Mouse (Mus musculus) liver, postnatal 0 days (tissue): Measurements from ENCODE around the gene Selenoo. TPM values are rescaled to one million over a fixed set of nuclear protein-coding genes. Genes with fewer than 3 reads are reported as not detected.

Experiments
- ATAC-seq: fragments of 200-750 bp; cut with Nextera tagmentation; 2 replicates; pipeline ENCODE4 v1.8.0; 2017; ENCODE audit warnings: mild to moderate bottlenecking, moderate library complexity
- DNase-seq: peaks from one replicate; pipeline ENCODE4 v3.0.0-alpha.2; 2016
- H3K27ac ChIP-seq: fragments of 300-500 bp; sonication (generic); 2 replicates; pipeline ENCODE4 v1.5.1; 2014; ENCODE audit warnings: antibody characterized with exemption, moderate library complexity, mild to moderate bottlenecking, low read depth
- H3K27me3 ChIP-seq: fragments of 300-500 bp; sonication (generic); 2 replicates; pipeline ENCODE4 v1.6.1; 2014; ENCODE audit warnings: low read length, control low read depth, mixed read lengths; ENCODE audit not compliant: insufficient read depth
- H3K36me3 ChIP-seq: fragments of 300-500 bp; sonication (generic); replicated peaks from 2 replicates; pipeline ENCODE4 v1.6.1; 2014; ENCODE audit warnings: mild to moderate bottlenecking, control low read depth, low read length, moderate library complexity, mixed read lengths; ENCODE audit not compliant: insufficient read depth
- H3K4me1 ChIP-seq: fragments of 300-500 bp; sonication (generic); 2 replicates; pipeline ENCODE4 v1.6.1; 2014; ENCODE audit warnings: antibody characterized with exemption, mild to moderate bottlenecking, control low read depth; ENCODE audit not compliant: insufficient read depth
- H3K4me2 ChIP-seq: fragments of 300-500 bp; sonication (generic); 2 replicates; pipeline ENCODE4 v1.6.1; 2014; ENCODE audit warnings: low read depth, mild to moderate bottlenecking, low read length, moderate library complexity, mixed read lengths
- H3K4me3 ChIP-seq: fragments of 300-500 bp; sonication (generic); 2 replicates; pipeline ENCODE4 v1.5.1; 2014; ENCODE audit warnings: low read depth, low read length
- H3K9ac ChIP-seq: fragments of 300-500 bp; sonication (generic); replicated peaks from 2 replicates; pipeline ENCODE4 v1.6.1; 2014; ENCODE audit warnings: mild to moderate bottlenecking, moderate library complexity
- H3K9me3 ChIP-seq: fragments of 300-500 bp; sonication (generic); 2 replicates; pipeline ENCODE4 v1.6.1; 2016; ENCODE audit warnings: mild to moderate bottlenecking, control low read depth, low read length, mixed read lengths
- CTCF ChIP-seq: sonication (generic); IDR thresholded peaks from 2 replicates; pipeline ENCODE4 v1.5.1; 2016; ENCODE audit warnings: antibody characterized with exemption, low read depth
- EP300 ChIP-seq: IDR thresholded peaks from 2 replicates; pipeline ENCODE4 v1.6.1; 2016; ENCODE audit warnings: antibody characterized with exemption, low read depth, mild to moderate bottlenecking
- WGBS: fragments of 180-500 bp; shearing (Covaris S2); extraction: QIAGEN DNeasy Blood & Tissue Kit; methylation state at CpG from one replicate; pipeline ENCODE4 v1.1.7; 2014; ENCODE audit not compliant: insufficient replicate concordance; 5-methylcytosine and 5-hydroxymethylcytosine counted together
- polyA plus RNA-seq: library from polyadenylated mRNA; unstranded; fragments of >200 nt; fragmentation: Nextera tagmentation; extraction: Ambion mirVana; gene quantifications from 2 replicates; pipeline ENCODE4 v1.2.1, GENCODE M21; 2015

Gene Selenoo
- polyA plus RNA-seq, 1 experiment from 2014 or later = 14.3 TPM

GRCm38 (mm10) chr15:89143134-89143533 lies 54.2 kb downstream of the Selenoo start:
- 38% methylated on average over 2 of the region's 2 CpGs for WGBS
- H3K4me1 ChIP-seq = peaks cover 14% of the 10 kb centered on the region

GRCm38 (mm10) chr15:89144965-89145364 lies 56.1 kb downstream of the Selenoo start:
- H3K4me3 ChIP-seq = no peak overlapping the region
- TF ChIP-seq CTCF (no peak), EP300 (no peak)
- DNase-seq (no peak), ATAC-seq (no peak)
- peaks cover 89% of the 10 kb centered on the region for H3K27me3 ChIP-seq
- H3K9me3 ChIP-seq = no peaks in the 10 kb centered on the region
- 55% methylated on average over 11 of the region's 11 CpGs for WGBS
- no peak overlapping the region for H3K27ac ChIP-seq
- H3K4me2 ChIP-seq = no peak overlapping the region
- peaks cover 18% of the 10 kb centered on the region for H3K4me1 ChIP-seq
- no peak overlapping the region for H3K9ac ChIP-seq
- H3K36me3 ChIP-seq = no peaks in the 10 kb centered on the region

More at GRCm38 (mm10) chr15:89143134-89143533, 54.2 kb downstream of the Selenoo start:
- Histone ChIP-seq H3K9ac (no peak overlapping the region), H3K27ac (no peak overlapping the region), H3K27me3 (peaks cover 89% of the 10 kb centered on the region), H3K4me2 (no peak overlapping the region), H3K9me3 (no peaks in the 10 kb centered on the region), H3K4me3 (no peak overlapping the region), H3K36me3 (no peaks in the 10 kb centered on the region)
- no peak for ATAC-seq
- TF ChIP-seq EP300 (no peak), CTCF (no peak)
- DNase-seq = no peak

DNA sequence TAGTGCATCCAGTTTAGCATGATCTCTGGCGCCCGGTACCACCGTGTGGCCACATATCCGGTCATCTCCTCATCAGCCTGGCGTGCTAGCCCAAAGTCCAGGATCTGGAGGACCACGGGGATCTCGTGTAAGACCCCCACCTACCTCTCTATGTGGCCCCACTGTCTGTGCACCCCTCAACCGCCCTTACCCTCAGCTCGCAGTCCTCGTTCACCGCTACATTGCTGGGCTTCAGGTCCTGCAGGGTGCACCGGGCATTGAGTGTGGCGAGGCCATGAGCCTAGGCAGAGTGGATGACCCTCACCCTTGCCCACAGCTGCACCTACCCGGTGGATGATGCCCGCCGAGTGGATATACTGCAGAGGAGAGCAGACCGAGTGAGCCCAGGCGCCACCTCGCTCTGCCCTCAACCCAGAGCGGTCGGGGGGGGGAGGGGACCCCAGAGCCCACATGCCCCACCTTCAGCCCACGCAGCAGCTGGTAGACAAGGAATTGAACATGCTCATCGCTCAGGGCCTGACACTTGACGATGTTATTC lies 57.0 kb downstream of the Selenoo start:
- no peak overlapping the region for H3K4me2 ChIP-seq
- WGBS = 67% methylated on average over 24 of the region's 24 CpGs

DNA sequence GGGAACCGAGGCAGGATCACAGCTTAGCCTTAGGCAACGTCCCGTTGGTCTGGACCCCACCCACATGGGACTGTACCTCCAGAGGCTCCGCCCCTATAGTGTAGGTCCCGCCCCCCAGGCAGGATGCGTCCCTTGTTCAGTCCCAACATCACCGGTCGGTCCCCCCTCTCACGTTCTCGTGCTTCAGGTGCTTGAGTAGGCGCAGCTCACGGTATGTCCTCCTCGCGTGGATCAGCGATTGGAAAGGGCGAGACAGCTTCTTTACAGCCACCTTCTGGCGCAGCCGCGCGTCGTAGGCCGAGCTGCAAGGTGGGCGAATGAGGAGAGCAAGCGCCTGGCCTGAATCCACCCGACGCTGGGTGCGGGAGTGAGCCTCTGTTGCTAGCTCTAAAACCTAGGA lies 57.7 kb downstream of the Selenoo start:
- H3K4me2 ChIP-seq = peak overlapping the region; percentile 40
- peak; percentile 56 for ATAC-seq
- no peak overlapping the region for H3K27ac ChIP-seq
- H3K36me3 ChIP-seq = no peaks in the 10 kb centered on the region
- 0 out of 2 replicates have a peak overlapping the region, but pooled peaks have one; percentile 3 for H3K4me3 ChIP-seq
- no peak overlapping the region for H3K9ac ChIP-seq
- peaks cover 10% of the 10 kb centered on the region for H3K4me1 ChIP-seq
- H3K27me3 ChIP-seq = peaks cover 78% of the 10 kb centered on the region
- peak; percentile 59 for DNase-seq
- no peak for TF ChIP-seq EP300
- TF ChIP-seq CTCF = no peak
- WGBS = 4% methylated on average over 27 of the region's 27 CpGs
- no peaks in the 10 kb centered on the region for H3K9me3 ChIP-seq

More for the DNA sequence above, 57.0 kb downstream of the Selenoo start:
- ATAC-seq = no peak
- DNase-seq = no peak
- no peaks in the 10 kb centered on the region for H3K9me3 ChIP-seq
- peaks cover 11% of the 10 kb centered on the region for H3K4me1 ChIP-seq
- TF ChIP-seq CTCF (no peak), EP300 (no peak)
- no peak overlapping the region for H3K27ac ChIP-seq
- H3K9ac ChIP-seq = no peak overlapping the region
- no peaks in the 10 kb centered on the region for H3K36me3 ChIP-seq
- no peak overlapping the region for H3K4me3 ChIP-seq
- H3K27me3 ChIP-seq = peaks cover 84% of the 10 kb centered on the region

GRCm38 (mm10) chr15:89147024-89147423 lies 58.1 kb downstream of the Selenoo start:
- Histone ChIP-seq H3K36me3 (no peaks in the 10 kb centered on the region), H3K4me1 (peaks cover 10% of the 10 kb centered on the region), H3K9me3 (no peaks in the 10 kb centered on the region), H3K27me3 (peaks cover 73% of the 10 kb centered on the region), H3K4me3 (0 out of 2 replicates have a peak overlapping the region, but pooled peaks have one; percentile 3), H3K4me2 (peak overlapping the region; percentile 40), H3K27ac (no peak overlapping the region), H3K9ac (no peak overlapping the region)
- ATAC-seq = no peak
- TF ChIP-seq EP300 (no peak), CTCF (no peak)
- no peak for DNase-seq
- 8% methylated on average over 16 of the region's 16 CpGs for WGBS

DNA sequence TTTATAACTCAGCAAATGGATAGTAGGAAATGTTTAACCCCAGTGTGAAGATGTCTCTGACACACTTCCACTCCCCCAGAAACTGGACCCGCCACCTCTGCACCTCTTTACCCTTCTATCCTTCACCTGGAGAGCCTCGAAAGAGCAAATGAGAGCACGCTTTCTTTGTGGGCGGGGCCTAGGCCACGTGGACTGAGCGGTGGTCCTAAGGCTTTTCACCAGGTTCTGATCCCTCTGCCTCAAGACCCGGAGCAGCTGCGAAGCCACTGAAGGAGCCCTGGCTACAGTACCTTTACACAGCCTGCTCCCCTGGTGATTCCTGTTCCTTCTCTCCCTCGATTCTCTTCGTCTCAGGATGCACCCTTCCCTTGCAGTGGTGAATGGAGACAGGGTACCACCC lies 58.6 kb downstream of the Selenoo start:
- DNase-seq (no peak), ATAC-seq (no peak)
- Histone ChIP-seq H3K9ac (no peak overlapping the region), H3K27me3 (peaks cover 69% of the 10 kb centered on the region), H3K4me2 (no peak overlapping the region), H3K9me3 (no peaks in the 10 kb centered on the region), H3K27ac (no peak overlapping the region), H3K4me3 (no peak overlapping the region), H3K36me3 (no peaks in the 10 kb centered on the region), H3K4me1 (peaks cover 10% of the 10 kb centered on the region)
- TF ChIP-seq CTCF = no peak
- TF ChIP-seq EP300 = no peak
- 23% methylated on average over 10 of the region's 10 CpGs for WGBS

GRCm38 (mm10) chr15:89147895-89148294 lies 59.0 kb downstream of the Selenoo start:
- Histone ChIP-seq H3K27me3 (peaks cover 64% of the 10 kb centered on the region), H3K9ac (no peak overlapping the region), H3K27ac (no peak overlapping the region), H3K36me3 (no peaks in the 10 kb centered on the region), H3K4me2 (no peak overlapping the region), H3K4me3 (no peak overlapping the region), H3K4me1 (peaks cover 10% of the 10 kb centered on the region), H3K9me3 (no peaks in the 10 kb centered on the region)
- DNase-seq (no peak), ATAC-seq (no peak)
- 65% methylated on average over 4 of the region's 4 CpGs for WGBS
- TF ChIP-seq CTCF = no peak
- TF ChIP-seq EP300 = no peak
